Mouse (Mus musculus) lung, postnatal 25 days (tissue): ENCODE data around the gene Utrn.

Source experiments
- DNase-seq: peaks from one replicate; pipeline ENCODE4 v3.0.0; 2022; ENCODE audit warnings: low spot score

The Utrn gene

DNA sequence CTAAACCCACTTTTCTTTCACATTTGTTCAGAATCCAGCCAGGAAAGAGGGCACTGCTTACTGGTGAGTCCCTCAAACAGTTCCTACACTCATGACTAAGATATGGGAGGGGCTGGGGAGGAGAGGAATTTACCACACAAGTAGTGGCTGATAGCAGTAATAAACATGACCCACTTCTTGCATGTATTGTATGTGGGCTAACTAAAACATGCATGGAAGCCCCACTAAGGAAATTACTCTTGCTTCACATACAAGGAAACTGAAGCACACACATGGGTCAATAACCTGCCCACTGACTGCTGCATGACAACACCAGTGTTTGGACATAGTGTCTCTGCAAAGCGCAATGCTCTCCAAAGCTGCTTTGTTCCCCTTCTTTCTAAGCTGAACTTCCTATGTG lies 333.9 kb downstream of the Utrn start:
- no peak for DNase-seq

DNA sequence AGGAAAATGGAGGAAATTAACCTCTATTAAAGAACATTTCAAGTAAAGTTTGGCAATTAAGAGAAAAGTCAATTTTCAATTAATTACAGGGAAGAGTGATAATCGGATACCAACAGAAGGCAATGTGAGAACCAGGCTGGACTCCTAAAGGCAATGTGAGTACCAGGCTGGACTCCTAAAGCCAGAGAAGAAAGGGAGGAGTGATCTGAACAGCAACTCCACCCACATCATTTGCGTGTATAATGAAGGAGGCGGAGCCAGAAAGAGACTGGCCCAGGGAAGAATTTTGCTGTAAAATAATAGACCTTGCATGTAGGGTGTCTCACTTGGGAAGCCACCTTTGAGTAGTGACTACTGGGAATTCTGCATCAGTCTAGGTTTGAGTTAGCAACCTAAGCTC lies 334.4 kb downstream of the Utrn start:
- DNase-seq: no peak

DNA sequence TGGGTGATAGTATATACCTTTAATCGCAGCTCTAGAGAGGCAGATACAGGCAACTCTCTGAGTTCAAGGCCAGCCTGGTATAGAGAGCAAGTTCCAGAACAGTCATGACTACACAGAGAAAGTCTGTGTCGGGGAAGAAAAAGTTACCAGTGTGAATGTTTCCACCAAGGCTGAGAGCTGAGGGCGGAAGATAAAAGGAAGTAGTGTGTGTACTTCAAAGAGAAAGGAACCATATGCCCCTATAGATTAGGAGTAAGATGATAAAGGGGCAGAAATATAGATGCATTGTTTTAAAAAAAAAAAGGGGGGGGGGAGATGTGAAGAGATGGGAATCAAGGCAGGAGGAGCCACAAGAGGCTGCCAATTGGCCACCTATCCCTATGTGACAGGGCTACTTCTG lies 334.9 kb downstream of the Utrn start:
- DNase-seq: no peak

DNA sequence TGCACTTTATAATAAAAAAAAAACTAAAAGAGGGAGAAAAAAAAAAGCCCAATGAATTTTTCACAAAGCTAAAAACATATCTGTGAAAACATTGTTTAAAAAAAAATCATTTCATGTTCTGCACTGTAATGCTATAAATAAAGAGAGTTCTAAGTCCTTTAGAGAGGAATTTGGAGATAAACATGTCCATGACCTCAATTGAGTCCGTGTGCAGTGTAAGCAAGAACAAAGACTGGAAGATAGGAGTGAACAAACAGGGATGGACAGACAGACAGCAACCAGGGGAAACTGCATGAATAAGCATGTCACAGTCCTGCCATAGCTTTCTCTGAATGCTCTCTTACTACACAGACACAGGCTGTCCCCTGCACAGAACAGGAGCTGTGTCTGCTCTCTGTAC lies 347.1 kb downstream of the Utrn start:
- DNase-seq: no peak

DNA sequence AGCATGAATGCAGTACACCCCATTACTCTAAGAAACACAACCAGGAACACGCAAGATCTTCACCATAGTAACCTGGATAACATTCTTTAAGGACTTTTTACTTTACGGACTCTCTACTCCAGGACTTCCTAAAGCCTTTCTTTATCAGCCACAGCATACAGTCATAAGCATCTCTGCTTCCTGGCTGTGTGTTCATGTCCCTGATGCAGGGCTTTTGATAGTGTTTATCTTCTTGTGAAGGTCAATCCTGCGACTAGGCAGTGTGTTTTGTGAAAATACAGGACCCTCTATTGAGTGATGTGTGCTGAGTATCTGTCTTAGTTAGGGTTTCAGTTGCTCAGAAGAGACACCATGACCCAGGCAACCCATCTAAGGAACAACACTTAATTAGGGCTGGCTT lies 351.0 kb downstream of the Utrn start:
- no peak for DNase-seq

DNA sequence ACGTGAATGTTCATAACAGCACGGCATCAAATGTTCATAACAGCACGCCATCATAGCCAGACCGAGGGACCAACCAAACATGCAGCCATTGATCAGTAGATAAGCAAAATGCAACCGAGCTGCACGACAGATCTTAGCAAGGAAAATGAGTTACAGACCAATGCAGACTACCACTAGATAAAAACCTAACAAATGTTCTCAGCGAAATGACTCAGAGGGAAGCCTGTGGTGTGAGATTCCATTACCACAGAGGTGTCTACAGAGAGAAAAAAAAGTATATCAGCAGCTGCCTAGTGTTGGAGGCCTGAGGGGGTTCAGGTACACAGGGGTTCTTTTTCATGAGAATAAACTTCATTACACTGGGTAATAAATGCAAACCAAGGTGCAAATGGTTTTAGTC lies 363.6 kb downstream of the Utrn start:
- no peak for DNase-seq

DNA sequence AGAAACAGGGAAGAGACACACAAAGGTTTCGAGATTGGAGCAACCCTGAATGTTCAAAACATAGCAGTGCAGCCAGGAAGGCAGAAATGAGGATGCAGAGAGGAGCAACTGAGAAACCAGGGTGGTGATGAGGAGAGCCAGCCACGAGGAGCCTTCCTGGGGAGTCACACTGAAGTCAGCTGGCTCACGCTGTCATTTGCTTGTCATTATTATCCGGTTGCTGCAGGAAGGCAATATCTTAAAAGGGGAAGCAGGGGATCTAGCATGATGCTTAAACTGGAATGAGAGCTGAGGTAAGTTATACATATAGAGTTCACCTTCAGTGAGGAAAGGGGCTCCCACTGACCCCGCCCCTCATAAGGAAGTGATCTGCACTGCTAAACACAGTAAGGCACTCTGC lies 368.7 kb downstream of the Utrn start:
- no peak for DNase-seq

DNA sequence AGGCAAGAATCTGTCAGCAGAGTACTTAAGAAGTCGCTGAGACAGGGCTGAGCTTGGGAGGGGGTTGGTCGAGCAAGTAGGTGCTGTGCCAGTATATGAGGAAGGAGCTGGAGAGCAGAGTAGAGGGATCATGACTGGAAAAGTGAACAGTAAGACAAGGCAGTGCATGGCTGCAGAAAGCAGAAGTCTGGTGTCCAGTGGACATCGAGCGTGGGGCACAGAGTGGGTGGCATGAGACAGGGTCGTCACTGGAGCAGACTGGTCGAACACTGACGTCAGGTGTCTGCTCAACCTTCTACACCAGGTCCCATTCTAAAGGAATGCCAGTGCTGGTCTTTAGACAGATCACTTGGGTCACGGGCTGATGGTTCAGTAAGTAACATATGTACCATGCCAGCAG lies 371.6 kb downstream of the Utrn start:
- no peak for DNase-seq

DNA sequence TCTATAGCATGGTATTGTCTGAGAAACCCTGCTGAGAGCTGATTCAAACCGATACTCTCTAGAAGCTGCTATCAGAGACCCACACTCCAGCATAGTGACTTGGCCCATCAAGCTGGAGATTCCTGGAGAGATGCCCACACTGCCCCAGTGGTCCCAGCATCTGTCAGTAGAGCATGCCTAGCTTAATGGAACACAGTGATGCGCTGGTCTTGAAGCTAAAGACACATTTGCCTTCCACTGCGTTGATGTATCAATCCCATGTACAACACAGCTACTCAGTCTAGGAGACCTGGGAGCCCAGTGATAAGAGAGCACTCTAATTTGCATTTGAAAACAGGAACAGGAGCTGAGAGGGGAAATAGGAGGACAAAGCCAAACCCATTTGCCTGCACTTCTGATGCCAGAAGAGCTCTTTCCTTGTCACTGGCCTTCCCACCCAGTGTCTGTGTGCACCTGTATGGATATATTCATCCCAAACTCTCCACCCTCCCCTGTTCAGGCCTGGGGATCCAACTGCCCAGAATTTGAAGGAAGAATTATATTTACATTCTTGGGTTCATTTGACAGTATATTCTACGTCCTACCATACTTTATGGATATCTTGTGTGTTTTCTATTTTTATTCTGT lies 379.5 kb downstream of the Utrn start:
- no peak for DNase-seq

DNA sequence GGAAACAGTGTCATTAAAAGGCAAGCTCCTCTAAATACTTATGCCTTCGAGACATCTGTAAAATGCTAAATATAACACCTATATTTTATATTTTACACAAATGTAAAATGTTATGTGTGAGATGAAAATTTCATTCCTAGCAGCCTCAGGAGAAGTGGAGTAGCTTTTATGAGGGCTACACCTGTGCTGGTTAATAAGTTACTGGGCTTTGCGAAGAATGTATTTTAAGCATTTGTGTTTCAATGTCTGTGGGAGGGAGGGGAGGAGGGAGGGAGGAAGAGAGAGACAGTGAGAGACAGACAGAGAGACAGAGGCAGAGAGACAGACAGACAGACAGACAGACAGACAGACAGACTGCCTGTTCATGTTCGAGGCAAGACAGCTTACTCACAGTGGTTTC lies 380.6 kb downstream of the Utrn start:
- DNase-seq: no peak

DNA sequence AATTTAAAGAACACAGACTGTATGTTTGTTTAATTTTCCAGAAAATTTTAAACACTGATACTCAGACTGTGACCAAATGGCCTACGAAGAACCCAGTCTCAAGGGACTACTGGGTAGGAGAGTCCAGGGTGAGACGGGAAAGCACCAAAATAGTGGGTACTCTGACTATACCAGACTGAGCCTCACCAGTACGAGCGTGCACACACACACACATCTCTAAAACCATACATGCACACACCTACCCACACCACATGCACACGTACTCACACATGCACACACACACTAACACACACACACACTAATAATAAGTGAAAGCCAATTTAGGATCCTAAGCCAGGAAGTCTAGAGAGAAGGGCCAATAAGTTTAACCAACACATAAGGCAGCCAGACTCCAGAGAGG lies 381.0 kb downstream of the Utrn start:
- no peak for DNase-seq

DNA sequence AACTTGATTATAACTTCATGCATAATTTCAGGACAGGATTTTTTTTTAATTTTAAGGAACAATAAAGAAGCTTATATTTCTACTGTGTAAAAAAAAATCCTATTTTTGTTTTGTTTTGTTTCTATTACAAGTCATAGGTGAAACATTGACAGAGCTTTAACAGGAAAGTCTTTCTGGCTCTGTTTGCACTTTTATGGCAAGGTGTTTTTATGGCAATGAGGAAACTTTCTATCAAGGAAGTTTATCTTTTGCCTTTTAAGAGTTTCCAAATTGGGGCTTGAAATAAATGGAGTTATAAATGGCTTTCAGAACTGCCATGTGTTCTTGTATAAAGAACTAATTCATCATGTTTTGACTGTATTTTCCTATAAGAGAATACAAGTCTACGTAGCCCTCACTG lies 385.7 kb downstream of the Utrn start:
- no peak for DNase-seq

DNA sequence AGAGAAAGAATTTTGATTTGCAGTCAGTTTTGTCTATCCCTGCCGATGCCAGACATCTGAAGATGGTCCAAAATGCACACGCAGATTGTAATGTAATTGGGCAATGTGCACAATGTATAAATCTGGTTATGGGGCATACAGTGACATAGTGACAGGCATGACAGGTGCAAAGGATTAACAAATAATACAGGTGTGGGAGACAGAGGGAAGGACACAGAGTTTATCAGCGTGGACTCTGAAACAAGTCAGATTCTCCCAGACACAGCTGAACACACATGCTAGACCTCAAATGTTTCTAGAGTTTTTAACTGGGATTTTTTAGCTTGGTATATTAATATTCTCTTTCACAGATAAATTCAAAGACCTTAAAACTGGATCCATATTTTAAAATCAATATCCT lies 386.2 kb downstream of the Utrn start:
- no peak for DNase-seq

DNA sequence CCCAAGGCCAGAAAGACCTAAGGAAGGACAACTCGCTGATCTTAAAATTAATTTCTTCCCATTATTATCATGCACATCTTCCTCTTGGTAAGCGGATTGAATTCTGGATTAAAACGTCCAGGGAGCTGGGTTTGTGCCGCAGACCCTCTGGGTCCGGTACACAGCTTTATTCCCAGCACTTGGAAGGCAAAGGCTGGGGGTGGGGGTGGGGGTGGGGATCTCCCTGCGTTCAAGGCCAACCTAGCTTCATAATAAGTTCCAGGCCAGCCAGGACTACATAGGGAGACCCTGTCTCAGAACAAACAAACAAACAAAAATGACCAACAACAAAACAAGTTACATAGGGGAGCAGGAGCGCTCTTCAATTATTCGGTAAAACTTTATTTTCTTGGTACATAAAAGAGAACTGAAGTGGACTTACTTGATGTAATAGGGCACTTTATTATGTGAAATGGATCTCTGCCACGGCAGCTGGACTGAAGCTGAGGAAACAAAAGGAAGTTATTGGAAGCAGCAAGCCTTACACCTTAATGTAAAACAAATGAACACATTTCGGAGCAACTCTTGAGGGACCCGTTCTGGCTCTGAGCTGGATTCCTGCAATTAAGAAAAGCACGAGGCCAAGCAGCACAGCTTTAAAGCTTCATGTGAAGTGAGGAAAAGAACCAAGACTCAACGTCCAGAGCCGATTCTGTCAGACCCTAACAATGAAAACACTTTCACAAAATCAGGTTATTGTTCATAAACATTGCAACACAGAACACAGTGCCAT lies 394.1 kb downstream of the Utrn start:
- no peak for DNase-seq

DNA sequence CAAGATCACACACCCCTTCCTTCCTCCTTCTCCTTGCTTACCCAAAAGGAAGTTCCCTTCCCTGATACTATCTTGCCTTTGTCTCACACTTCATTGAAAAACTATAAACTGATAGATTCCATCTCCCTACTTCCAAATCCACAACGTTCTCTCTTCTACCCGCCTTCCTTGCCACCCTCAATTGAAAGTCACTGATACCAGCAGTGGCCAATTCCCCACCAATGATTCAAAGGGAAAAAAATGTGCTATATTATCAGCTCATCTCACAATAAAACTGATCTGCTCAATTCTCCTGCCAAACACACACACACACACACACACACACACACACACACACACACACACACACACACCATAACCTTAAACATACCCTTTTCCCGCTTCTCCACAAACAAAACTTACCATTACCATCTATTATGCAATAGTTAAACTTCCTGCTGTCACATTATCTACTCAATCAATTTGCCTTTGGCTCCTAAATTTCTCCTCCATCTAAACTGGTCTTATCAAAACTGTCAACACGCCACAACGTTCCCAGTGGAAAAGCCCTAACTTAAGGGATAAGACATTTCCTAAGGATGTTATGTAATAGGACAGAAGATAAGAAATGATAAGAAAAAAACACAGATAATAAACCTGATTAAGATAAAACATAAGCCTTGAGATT lies 399.6 kb downstream of the Utrn start:
- peak; percentile 56 for DNase-seq

DNA sequence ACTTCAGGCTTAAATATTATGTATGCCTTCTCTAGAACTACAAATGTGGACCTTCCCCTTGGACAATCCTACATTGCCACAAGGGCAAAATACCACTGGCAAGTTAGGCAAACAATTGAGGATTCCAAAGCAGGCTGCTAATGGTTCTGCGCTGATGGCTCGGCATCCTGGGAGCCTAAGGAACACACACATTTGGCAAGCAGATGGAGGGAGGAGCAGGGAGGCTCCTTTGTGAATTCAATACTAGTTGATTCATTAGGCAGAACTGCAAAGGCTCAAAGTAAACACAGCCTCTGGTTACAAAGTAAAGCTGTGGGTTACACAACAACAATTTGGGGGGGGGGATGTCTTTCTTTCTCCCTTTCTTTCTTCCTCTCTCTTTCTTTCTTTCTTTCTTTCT lies 401.6 kb downstream of the Utrn start:
- DNase-seq: peak; percentile 56

DNA sequence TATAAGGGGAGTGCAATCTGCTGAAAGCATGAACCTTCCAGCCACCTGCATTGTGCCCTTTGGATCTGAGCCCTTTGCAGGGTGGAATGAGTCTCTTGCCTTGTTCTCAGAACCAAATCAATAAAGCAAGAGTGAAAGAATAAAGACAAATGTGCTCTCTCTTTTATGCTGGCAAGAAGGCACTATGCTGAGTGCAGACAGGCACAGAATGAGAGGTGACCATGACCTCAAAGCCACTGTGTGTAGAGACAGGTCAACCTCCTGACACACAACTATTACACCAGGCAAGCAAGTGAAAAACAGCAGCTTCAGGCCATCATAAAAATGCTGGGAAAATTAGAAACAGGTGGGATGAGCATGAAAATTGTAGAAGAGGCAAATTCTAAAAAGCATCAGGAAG lies 408.2 kb downstream of the Utrn start:
- DNase-seq: no peak

DNA sequence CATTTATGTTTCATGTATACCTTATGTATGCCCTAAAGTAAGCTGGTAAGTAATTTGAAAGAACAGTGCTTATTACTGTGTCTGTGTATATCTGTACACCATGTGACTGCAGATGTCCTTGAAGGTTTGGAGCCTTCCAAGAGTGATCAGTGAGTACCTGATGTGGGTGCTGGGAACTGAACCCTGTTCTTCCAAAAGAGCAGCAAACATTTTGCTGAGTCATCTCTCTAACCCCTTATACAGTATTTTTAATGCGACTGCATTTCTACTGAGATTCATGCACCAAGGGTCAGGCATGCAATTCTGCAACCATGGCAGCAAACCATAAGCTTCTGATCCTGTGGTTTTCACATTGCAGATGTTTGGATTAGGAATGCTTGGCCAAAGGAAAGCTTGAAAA lies 412.3 kb downstream of the Utrn start:
- DNase-seq: no peak

DNA sequence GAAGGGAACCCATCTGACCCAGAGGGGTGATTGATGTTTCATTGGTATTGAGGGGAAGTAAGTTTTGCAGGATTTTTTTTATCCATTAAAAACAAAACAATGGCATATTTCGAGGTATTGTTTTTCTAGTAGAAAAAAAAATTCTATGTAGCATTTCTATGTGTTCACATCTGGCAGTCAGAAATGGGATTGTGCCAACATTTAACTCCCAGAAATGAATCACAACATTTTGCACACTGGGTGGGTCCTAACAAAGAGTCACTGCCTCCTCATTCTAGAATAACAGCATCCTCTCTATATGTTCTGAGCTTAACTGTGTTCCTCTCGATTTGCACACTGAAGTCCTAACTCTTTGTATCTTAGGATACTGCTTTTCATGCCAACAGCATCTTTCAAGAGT lies 416.5 kb downstream of the Utrn start:
- no peak for DNase-seq

DNA sequence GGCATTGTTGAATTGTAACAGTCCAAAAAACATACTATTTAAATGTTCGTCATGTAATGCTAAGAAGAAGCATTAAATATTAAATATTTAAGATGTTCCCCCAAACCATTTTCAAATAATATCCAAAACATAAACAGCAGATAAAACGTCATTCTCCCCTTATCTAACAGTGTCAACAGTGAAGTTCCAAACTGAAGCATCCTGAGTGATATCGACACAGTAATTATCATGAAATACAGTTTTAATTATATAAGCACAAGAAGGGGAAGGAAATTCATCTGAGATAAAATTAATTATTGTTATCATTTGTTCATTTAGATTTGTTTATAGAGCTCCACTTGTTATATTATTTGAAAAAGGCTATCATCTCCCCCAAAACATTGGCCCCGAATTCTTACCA lies 425.0 kb downstream of the Utrn start:
- no peak for DNase-seq

DNA sequence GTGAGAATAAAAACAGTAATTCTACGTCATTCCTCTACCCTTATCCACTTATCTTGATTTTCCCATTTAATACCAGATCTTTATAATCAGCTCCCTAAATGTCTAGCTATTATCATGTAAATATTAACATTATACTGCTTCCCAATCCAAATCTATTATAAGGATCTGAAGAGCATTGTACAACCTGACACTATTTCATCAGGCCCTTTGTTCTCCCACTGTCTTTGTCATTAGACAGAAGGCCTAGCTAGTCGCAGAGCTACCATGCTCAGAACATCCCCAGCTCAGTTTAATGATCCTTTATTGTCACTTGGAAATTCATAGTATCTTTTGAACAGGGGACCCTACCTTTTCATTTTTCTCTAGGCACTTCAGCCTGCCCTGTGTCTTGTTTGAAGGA lies 436.0 kb downstream of the Utrn start:
- no peak for DNase-seq

DNA sequence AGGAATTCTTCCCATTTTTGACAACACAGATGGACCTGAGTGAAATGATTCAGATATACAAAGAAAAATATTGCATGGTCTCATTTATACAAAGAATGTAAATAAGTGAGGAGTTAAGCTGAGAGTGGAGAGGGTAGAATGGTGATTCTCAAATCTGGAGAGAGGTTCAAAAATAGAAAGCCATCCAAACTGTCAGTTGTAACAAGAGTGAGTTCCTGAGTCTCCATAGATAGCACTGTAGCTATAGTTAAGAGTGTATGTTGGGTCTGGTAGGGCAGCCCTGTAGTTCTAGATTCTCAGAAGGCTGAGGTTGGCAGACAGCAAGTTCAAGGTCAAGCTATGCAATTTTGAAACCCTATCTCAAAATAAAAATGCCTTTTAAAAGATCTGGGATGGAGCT lies 438.8 kb downstream of the Utrn start:
- no peak for DNase-seq

DNA sequence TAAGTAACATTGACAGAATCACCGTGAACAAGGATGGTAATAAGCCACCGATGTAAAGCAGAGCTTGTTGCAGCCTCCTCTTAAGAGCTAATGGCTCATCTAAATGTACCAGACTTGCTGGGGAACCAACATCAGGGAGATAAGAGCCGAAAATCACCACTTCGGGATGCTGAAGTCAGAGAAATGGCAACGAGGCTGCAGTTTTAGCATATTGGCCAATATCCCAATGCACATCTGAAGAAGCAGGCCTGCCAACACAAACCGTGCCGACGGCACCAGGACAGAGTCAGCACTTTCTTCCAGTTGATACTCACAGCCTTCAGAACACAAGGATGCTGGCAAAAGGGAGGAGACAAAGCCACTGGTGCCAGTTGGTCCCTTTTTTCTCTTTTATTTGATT lies 442.3 kb downstream of the Utrn start:
- no peak for DNase-seq

DNA sequence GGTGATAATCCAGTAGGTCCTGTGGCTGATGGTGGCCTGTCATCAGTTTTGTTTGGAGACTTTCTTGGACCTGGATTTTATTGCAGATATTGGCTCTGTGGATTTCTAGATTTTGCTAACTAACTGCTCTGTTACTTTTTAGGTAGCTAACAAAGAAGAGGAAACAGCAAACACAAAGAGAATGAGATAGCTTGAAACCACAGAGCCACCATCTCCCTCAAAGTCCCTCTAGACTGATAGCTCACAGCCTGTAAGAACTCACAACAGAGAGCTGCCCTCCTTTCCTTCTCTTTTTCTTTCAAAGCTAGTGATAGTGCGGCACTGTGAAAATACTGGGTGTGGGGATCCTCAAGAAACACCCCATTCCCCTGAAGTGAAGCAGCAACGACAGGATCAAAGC lies 444.2 kb downstream of the Utrn start:
- no peak for DNase-seq
